Mouse (Mus musculus): ENCODE data around the gene Phf13. TPM values are rescaled to one million over a fixed set of nuclear protein-coding genes. Genes with fewer than 3 reads are reported as not detected.

Gene Phf13
- polyA plus RNA-seq (2014; fragmentation: Illumina TruSeq; extraction: RNeasy Lipid Tissue Mini Kit (QIAGEN cat#74804); ENCODE audit: low read depth, low replicate concordance) = 3.0 TPM

DNA sequence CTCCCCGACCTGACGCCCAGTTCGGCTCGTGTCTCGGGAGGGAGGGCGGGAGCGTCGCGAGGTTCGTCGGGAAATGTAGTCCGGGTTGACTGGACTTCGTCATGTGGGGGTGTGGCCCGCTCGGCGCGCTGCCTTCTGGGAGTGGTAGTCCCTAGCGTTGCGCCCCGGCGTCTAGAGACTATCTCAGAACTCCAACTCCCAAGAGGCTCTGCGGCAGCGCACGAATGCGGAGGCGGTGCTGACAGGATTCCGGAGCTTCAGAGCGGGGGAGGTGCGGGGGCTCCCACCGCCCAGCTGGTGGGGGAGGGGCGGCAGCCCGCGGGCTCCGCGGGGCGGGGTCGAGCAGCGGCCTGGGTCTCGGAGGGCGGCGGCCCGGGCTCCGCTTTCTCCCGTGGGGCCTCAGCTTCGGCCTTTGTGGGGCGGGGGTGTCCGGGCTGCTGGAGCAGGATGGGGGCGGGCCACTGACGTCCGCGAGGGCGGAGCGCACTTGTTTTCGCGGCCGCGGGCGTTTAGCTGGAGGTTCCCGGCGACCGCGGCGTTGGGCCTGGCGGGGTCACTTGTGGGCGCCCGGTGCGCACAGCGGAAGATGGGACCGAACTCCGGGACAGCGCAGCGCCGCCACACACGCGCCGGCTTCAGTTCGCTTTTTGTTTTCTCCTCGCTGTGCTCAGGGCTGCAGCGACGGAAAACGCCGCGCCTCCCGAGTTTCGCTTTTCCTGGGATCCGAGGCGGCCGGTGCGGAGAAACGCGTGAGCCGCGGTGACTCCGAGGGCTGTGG lies at the start of gene Phf13:
Phf13 (minus strand) TSS at position 86 of the 778 bp plus-strand sequence.

DNA sequence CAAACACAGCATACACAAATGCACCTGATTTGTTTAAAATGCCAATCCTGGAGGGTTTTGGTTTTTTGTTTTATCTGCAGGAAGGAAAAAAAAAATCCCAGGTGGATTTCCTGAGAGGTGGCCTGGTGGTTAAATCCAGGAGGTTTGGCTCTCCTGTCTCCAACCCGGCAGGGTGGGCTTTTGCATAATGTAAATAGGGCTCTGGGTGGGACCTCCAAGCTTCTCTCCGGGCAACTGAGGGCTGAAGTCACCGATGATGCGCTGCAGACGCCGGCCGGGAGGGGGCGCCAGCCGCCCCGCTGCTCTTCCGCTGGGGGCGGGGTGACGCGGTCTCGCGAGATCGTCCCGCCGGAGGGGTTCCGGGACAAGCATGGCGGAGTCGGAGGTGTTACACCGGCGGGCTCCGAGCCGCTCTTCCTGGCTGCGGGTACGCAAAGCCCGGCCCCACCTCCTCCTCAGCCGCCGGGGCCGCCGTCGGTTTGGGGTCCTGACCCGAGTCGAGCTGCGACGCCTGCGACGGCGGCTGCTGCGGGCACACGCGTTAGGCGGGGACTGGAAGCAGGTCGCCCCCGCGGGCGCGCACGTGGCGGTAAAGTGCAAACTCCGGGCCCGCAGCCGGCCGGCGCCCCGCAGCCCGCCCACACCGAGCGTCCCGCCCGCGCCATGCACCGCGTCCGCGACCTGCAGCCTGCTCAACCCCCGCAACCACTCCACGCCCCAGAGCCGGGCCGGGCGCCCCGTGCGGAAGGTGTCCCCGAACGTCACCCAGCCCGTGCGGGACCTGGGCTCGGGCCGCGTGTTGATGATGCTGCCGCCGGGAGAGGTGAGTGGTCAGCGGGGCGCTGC lies 43.1 kb upstream of the Phf13 start, which contains the start of gene Nol9:
Nol9 (plus strand) TSS at position 337 of the 846 bp plus-strand sequence.

DNA sequence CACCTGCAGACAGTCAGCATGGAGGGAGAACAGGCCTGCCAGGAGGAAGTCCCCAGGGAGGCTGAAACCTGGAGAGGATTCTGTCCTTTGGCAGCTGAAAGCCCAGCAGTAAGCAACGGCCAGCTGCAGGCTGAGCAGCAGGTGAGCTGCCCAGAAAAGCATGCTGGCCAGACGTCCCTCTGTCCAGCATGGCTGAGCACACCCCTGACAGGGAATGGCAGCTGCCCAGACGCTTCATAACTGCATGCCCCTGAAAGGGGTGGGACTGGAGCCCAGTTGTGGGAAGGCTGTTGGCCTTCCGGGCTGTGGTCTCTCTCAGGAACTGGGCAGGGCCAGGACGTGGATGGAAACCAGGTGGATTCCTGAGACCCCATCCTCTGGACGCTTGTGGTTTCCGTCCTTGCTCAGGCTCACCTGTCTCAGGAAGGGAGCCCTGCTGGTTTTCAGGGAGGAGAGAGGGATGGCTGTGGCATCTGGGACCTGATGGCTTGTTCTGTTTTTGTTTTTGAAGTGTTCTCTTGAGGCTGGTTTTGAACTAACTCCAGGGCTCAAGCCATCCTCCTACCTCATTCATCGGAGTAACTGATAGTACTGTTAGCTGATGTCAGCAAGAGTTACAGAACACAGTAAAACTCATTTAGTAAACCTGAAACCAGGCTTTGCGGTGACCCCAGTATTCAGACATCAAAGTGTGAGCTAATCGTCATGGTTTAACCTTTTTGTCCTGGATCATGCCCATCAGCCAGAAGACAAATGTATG lies 42.3 kb upstream of the Phf13 start, which contains the start of gene Tas1r1:
Tas1r1 (minus strand) TSS at position 344 of the 760 bp plus-strand sequence.

DNA sequence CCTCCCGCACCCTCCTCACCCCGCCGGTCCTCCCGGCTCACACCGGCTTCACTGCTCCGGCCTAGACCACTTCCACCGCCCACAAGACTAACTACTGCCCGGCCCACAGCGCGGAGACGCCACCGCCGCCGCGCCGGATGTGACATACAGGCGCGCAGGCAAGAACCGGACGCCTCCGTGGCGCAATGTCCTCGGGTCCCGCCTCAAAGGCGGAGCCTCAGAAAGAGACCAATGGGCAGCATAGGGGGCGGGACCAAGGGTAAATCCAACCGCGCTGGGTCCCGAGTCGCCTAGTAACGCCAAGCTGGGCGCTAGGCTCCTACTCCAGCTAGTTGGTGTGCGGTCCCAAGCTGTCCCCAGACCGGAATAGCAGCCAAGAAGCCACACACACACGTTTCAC lies 31.5 kb upstream of the Phf13 start, which contains the start of gene Zbtb48:
Zbtb48 (minus strand) TSS at position 148 of the 400 bp plus-strand sequence.

DNA sequence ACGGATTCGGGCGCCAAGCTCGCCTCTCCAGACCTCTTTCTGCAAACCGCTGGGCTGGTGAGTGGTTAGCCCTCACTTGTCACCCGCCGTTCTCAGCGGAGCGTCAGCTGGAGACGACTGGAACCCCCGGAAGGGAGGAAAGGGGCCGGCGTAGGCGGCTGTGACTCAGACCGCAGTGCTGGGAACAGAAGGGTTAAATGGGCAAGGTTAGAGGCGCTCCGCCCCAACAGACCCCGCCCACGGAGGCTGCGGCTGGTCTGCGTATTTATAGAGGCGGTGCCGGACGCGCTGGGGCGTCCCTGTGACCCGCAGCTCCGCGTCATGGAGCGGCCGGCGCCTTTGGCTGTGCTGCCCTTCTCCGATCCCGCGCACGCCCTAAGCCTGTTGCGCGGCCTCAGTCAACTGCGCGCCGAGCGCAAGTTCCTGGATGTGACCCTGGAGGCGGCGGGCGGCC lies 12.6 kb upstream of the Phf13 start, which contains the start of gene Klhl21:
Klhl21 (plus strand) TSS at position 182 of the 454 bp plus-strand sequence.

DNA sequence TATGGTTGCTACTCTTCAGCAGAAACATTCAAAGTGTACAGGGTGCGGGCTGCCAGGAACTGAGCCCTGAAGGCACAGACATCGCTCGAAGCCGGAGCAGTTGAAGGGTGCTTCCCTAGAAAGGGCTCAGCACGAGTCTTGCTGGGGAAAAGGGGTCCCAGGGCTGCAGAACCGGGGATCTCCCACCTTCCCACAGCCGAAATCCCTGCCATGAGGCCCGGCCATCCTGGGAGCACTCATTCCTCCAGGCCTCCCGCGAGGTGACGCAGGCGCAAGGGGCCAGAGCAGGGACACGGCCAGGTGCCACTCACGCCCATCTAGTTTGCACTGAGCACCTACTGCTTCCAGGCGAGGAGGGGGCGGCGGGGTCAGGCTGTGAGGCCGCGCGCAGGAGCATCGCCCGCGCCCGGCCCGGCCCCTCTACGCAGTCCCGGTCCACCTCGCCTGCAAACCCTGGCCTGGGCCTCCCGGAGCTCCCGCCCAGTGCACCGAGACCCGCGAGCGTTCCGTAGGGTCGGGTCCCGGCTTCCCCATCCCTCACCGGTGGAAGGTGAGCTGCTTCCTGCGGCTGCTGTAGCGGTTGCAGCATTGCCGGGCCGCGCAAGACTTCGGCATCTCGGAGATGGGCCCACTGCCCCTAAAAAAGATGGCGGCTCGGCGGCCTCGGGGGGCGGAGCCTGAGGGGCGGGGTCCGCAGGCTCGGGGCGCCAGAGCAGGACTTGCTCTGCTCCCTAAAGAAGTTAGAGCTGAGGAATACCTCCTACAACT lies 7.5 kb downstream of the Phf13 start, which contains the start of gene Thap3:
Thap3 (minus strand) TSS at position 656 of the 768 bp plus-strand sequence.

Other genes starting within 250 kb of the Phf13 start
- gene Camta1, start 134.4 kb downstream of the Phf13 start, polyA plus RNA-seq (2014; fragmentation: Illumina TruSeq; extraction: RNeasy Lipid Tissue Mini Kit (QIAGEN cat#74804); ENCODE audit: low read depth, low replicate concordance) = 26.9 TPM
- gene Dnajc11, start 62.6 kb downstream of the Phf13 start, polyA plus RNA-seq (2014; fragmentation: Illumina TruSeq; extraction: RNeasy Lipid Tissue Mini Kit (QIAGEN cat#74804); ENCODE audit: low read depth, low replicate concordance) = 24.7 TPM
- gene Thap3, start 7.3 kb downstream of the Phf13 start, polyA plus RNA-seq (2014; fragmentation: Illumina TruSeq; extraction: RNeasy Lipid Tissue Mini Kit (QIAGEN cat#74804); ENCODE audit: low read depth, low replicate concordance) = not detected
- gene Klhl21, start 12.5 kb upstream of the Phf13 start, polyA plus RNA-seq (2014; fragmentation: Illumina TruSeq; extraction: RNeasy Lipid Tissue Mini Kit (QIAGEN cat#74804); ENCODE audit: low read depth, low replicate concordance) = 3.1 TPM
- gene Zbtb48, start 31.4 kb upstream of the Phf13 start, polyA plus RNA-seq (2014; fragmentation: Illumina TruSeq; extraction: RNeasy Lipid Tissue Mini Kit (QIAGEN cat#74804); ENCODE audit: low read depth, low replicate concordance) = 2.8 TPM
- gene Tas1r1, start 42.3 kb upstream of the Phf13 start, polyA plus RNA-seq (2014; fragmentation: Illumina TruSeq; extraction: RNeasy Lipid Tissue Mini Kit (QIAGEN cat#74804); ENCODE audit: low read depth, low replicate concordance) = not detected
- 5.8 TPM for gene Nol9, start 43.1 kb upstream of the Phf13 start, polyA plus RNA-seq (2014; fragmentation: Illumina TruSeq; extraction: RNeasy Lipid Tissue Mini Kit (QIAGEN cat#74804); ENCODE audit: low read depth, low replicate concordance)
- gene Plekhg5, start 76.2 kb upstream of the Phf13 start, polyA plus RNA-seq (2014; fragmentation: Illumina TruSeq; extraction: RNeasy Lipid Tissue Mini Kit (QIAGEN cat#74804); ENCODE audit: low read depth, low replicate concordance) = 0.13 TPM
- not detected for gene Tnfrsf25, start 119.7 kb upstream of the Phf13 start, polyA plus RNA-seq (2014; fragmentation: Illumina TruSeq; extraction: RNeasy Lipid Tissue Mini Kit (QIAGEN cat#74804); ENCODE audit: low read depth, low replicate concordance)
- not detected for gene Espn, start 156.1 kb upstream of the Phf13 start, polyA plus RNA-seq (2014; fragmentation: Illumina TruSeq; extraction: RNeasy Lipid Tissue Mini Kit (QIAGEN cat#74804); ENCODE audit: low read depth, low replicate concordance)
- not detected for gene Hes2, start 162.6 kb upstream of the Phf13 start, polyA plus RNA-seq (2014; fragmentation: Illumina TruSeq; extraction: RNeasy Lipid Tissue Mini Kit (QIAGEN cat#74804); ENCODE audit: low read depth, low replicate concordance)
- gene Acot7, start 181.9 kb upstream of the Phf13 start, polyA plus RNA-seq (2014; fragmentation: Illumina TruSeq; extraction: RNeasy Lipid Tissue Mini Kit (QIAGEN cat#74804); ENCODE audit: low read depth, low replicate concordance) = 1.0 TPM

All from liver, adult 10 weeks (tissue).